9 mouse cellular contexts compared by ENCODE assay signal in the genomic region with DNA sequence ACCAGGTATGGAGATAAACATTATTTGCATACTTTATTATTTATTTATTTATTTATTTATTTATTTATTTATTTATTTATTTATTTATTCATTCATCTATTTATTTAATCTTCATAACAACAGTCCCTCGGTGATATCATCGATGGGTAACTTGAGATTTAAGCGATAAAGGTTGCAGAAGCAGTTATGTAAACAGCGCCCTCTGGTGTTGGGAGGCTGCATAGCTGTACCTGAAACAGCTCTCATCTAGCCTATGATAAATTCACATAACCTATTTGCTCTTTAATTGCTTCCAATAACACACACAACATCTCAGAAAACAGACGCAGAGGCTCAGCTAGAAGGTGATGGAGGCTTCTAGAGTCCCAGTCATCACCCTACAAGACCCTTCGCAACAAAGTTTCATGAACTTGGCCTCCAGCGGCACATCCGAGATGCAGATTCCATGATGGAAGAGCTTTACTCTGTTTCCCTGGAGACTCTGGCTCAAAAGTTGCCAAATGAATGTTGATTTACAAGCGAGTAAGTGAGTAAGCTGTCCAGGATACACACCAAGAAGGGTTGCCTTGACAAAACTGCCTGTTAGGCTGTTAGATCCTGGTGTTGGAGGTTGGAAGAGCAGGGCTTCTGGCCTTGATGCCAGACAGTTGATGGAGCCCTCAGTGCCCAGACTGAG.
A peak's percentile ranks its signal among the peaks of the same experiment; 100 is the strongest.
DNase-seq lines count a peak whose midpoint lies in the region; ATAC-seq and TF ChIP-seq lines count a peak whose summit lies in the region.
"Had no signal": no experiment of that assay in that cellular context is flagged by ENCODE, and none has a peak within 500 bp of the region (broad histone marks: within the 10 kb centered on the region; RNA-seq: fewer than 3 reads in every experiment).

No protein-coding gene starts in this region.

- WGBS in hindbrain, embryonic 11.5 days = 87% methylated on average over 9 of the region's 9 CpGs
- 87% methylated on average over 9 of the region's 9 CpGs for WGBS in hindbrain, embryonic 16.5 days
- WGBS in liver, embryonic 14.5 days (ENCODE audit: insufficient replicate concordance) = 55% methylated on average over 9 of the region's 9 CpGs

- TF ChIP-seq CTCF in liver, embryonic 14.5 days (IDR thresholded peaks at IDR 0.05; ENCODE audit: low read depth) = peak; percentile 77

- TF ChIP-seq EP300 in liver, embryonic 14.5 days (IDR thresholded peaks at IDR 0.05; ENCODE audit: low read depth) = no peak

- no peak overlapping the region for H3K27ac ChIP-seq in hindbrain, embryonic 11.5 days (ENCODE audit: low read depth, low read length)
- no peak overlapping the region for H3K27ac ChIP-seq in hindbrain, embryonic 16.5 days (ENCODE audit: low read depth, low read length)
- no peak overlapping the region for H3K27ac ChIP-seq in liver, embryonic 14.5 days
- H3K27ac ChIP-seq: liver, embryonic 15.5 days had no signal

- no peak for ATAC-seq in hindbrain, embryonic 11.5 days (ENCODE audit: low FRiP score)
- ATAC-seq in hindbrain, embryonic 16.5 days = no peak
- ATAC-seq in liver, embryonic 14.5 days (ENCODE audit: insufficient read depth) = no peak

- no peak overlapping the region for H3K9ac ChIP-seq in hindbrain, embryonic 11.5 days (ENCODE audit: low read depth, low read length)
- H3K9ac ChIP-seq in hindbrain, embryonic 16.5 days (ENCODE audit: low read depth, low read length) = no peak overlapping the region
- H3K9ac ChIP-seq in liver, embryonic 14.5 days (replicated peaks) = no peak overlapping the region
- H3K9ac ChIP-seq: liver, embryonic 15.5 days had no signal

- no peaks in the 10 kb centered on the region for H3K4me1 ChIP-seq in hindbrain, embryonic 11.5 days (replicated peaks; ENCODE audit: control insufficient read depth, insufficient read depth, low read length)
- no peaks in the 10 kb centered on the region for H3K4me1 ChIP-seq in hindbrain, embryonic 16.5 days (ENCODE audit: control insufficient read depth, insufficient read depth, low read depth, low read length)
- H3K4me1 ChIP-seq in liver, embryonic 14.5 days (replicated peaks; ENCODE audit: control insufficient read depth in 2 of 2, insufficient read depth in 2 of 2, low read length in 1 of 2) = no peaks in the 10 kb centered on the region
- H3K4me1 ChIP-seq: liver, embryonic 15.5 days had no signal

- no peaks in the 10 kb centered on the region for H3K9me3 ChIP-seq in hindbrain, embryonic 11.5 days (ENCODE audit: control insufficient read depth, low read length)
- no peaks in the 10 kb centered on the region for H3K9me3 ChIP-seq in hindbrain, embryonic 16.5 days (ENCODE audit: control insufficient read depth, low read length)
- no peaks in the 10 kb centered on the region for H3K9me3 ChIP-seq in liver, embryonic 14.5 days (ENCODE audit: control insufficient read depth, low read length)
- H3K9me3 ChIP-seq: liver, embryonic 15.5 days had no signal

- no peaks in the 10 kb centered on the region for H3K36me3 ChIP-seq in hindbrain, embryonic 11.5 days (ENCODE audit: control insufficient read depth, insufficient read depth, low read length)
- no peaks in the 10 kb centered on the region for H3K36me3 ChIP-seq in hindbrain, embryonic 16.5 days (ENCODE audit: control insufficient read depth, insufficient read depth, low read length)
- H3K36me3 ChIP-seq in liver, embryonic 14.5 days (replicated peaks; ENCODE audit: control insufficient read depth, insufficient read depth, low read depth) = no peaks in the 10 kb centered on the region
- H3K36me3 ChIP-seq: liver, embryonic 15.5 days had no signal

- H3K4me3 ChIP-seq in hindbrain, embryonic 11.5 days (ENCODE audit: low read depth, low read length) = no peak overlapping the region
- H3K4me3 ChIP-seq in hindbrain, embryonic 16.5 days (ENCODE audit: low read length) = no peak overlapping the region
- H3K4me3 ChIP-seq in liver, embryonic 14.5 days (ENCODE audit: insufficient read depth in 1 of 2, low read depth in 2 of 2, low read length in 2 of 2) = no peak overlapping the region
- H3K4me3 ChIP-seq: liver, embryonic 15.5 days had no signal

- no peaks in the 10 kb centered on the region for H3K27me3 ChIP-seq in hindbrain, embryonic 11.5 days (ENCODE audit: control insufficient read depth, insufficient read depth, low read length)
- H3K27me3 ChIP-seq in hindbrain, embryonic 16.5 days (replicated peaks; ENCODE audit: control insufficient read depth, insufficient read depth, low read length) = no peaks in the 10 kb centered on the region
- no peaks in the 10 kb centered on the region for H3K27me3 ChIP-seq in liver, embryonic 14.5 days (ENCODE audit: control insufficient read depth, insufficient read depth, low read length)
- H3K27me3 ChIP-seq: liver, embryonic 15.5 days had no signal

- H3K4me2 ChIP-seq in hindbrain, embryonic 11.5 days (replicated peaks; ENCODE audit: low read depth, low read length) = no peak overlapping the region
- H3K4me2 ChIP-seq in hindbrain, embryonic 16.5 days (ENCODE audit: low read length) = no peak overlapping the region
- H3K4me2 ChIP-seq in liver, embryonic 14.5 days (ENCODE audit: low read depth) = no peak overlapping the region
- H3K4me2 ChIP-seq: liver, embryonic 15.5 days had no signal

- peak; percentile 48 for DNase-seq in hindbrain, embryonic 11.5 days (ENCODE audit: low spot score)
- peak; percentile 58 for DNase-seq in 416B (ENCODE audit: low read depth)
- DNase-seq in MN1 (ENCODE audit: low spot score) = peak; percentile 35
- peak in 2 of 3 experiments; percentile 7 to 17 for DNase-seq in liver, embryonic 14.5 days (ENCODE audit: low read depth in 3 of 3, low spot score in 3 of 3)
- DNase-seq in right cerebral cortex, adult 2 months (ENCODE audit: low spot score in 2 of 2) = no peak
- DNase-seq in right cerebral cortex, postnatal 14 days = no peak
- DNase-seq in frontal cortex, postnatal 10 days (ENCODE audit: low spot score in 2 of 2) = no peak

Comparison
In these comparisons a context has a peak if more than half of its experiments do, and no peak if none do; other contexts are left out.
1. DNase-seq: peak in hindbrain, embryonic 11.5 days (single experiment), 416B (single experiment), MN1 (single experiment) and liver, embryonic 14.5 days (2 of 3); none in right cerebral cortex, adult 2 months (0 of 2), right cerebral cortex, postnatal 14 days (single experiment) and frontal cortex, postnatal 10 days (0 of 2).